Comparison of ENCODE assay signal across 16 mouse cellular contexts in genomic region chr1:97910874-97911273, GRCm38 (mm10).
DNase-seq lines count a peak whose midpoint lies in the region; ATAC-seq and TF ChIP-seq lines count a peak whose summit lies in the region.
"Had no signal": no experiment of that assay in that cellular context is flagged by ENCODE, and none has a peak within 500 bp of the region (broad histone marks: within the 10 kb centered on the region; RNA-seq: fewer than 3 reads in every experiment).

No protein-coding gene starts in this region.

- H3K36me3 ChIP-seq in lung, postnatal 0 days (ENCODE audit: insufficient read depth, low read length), result no peaks in the 10 kb centered on the region
- H3K36me3 ChIP-seq in forebrain, embryonic 11.5 days (ENCODE audit: control insufficient read depth, insufficient read depth, low read length), result no peaks in the 10 kb centered on the region
- H3K36me3 ChIP-seq: limb, embryonic 10.5 days; liver, embryonic 15.5 days; neural tube, embryonic 12.5 days had no signal

- H3K9ac ChIP-seq in lung, postnatal 0 days (replicated peaks; ENCODE audit: low read depth), result no peak overlapping the region
- no peak overlapping the region for H3K9ac ChIP-seq in forebrain, embryonic 11.5 days (ENCODE audit: low read length)
- H3K9ac ChIP-seq: liver, embryonic 15.5 days; neural tube, embryonic 12.5 days had no signal

- peak overlapping the region; percentile 35; the same call in 1 of the 2 replicates for H3K27ac ChIP-seq in gastrocnemius, adult 2 months
- H3K27ac ChIP-seq in lung, postnatal 0 days (ENCODE audit: low read length), result no peak overlapping the region
- no peak overlapping the region for H3K27ac ChIP-seq in forebrain, embryonic 11.5 days (ENCODE audit: low read depth, low read length)
- H3K27ac ChIP-seq: limb, embryonic 10.5 days; liver, embryonic 15.5 days; neural tube, embryonic 12.5 days had no signal

- no peaks in the 10 kb centered on the region for H3K9me3 ChIP-seq in lung, postnatal 0 days (ENCODE audit: low read length)
- H3K9me3 ChIP-seq in forebrain, embryonic 11.5 days (ENCODE audit: control insufficient read depth, low read length), result no peaks in the 10 kb centered on the region
- H3K9me3 ChIP-seq: limb, embryonic 10.5 days; liver, embryonic 15.5 days; neural tube, embryonic 12.5 days had no signal

- intact Hi-C loops in gastrocnemius, adult 2 months (cut with DNase I), result no loop called here

- no peak for TF ChIP-seq CTCF in gastrocnemius, adult 2 months (IDR thresholded peaks at IDR 0.05)
- no peak for TF ChIP-seq CTCF in lung, postnatal 0 days (IDR thresholded peaks at IDR 0.05)

- DNase-seq in gastrocnemius, adult 2 months, result no peak
- no peak for DNase-seq in gastrocnemius, adult 8-10 months (ENCODE audit: low spot score in 2 of 2)
- DNase-seq in lung, postnatal 0 days (ENCODE audit: low spot score), result peak; percentile 54
- no peak for DNase-seq in lung, adult 18-20 months
- peak; percentile 35 for DNase-seq in adrenal gland, postnatal 25 days
- peak; percentile 15 for DNase-seq in lung, postnatal 36 days
- DNase-seq in forebrain, embryonic 11.5 days (ENCODE audit: low spot score), result no peak
- DNase-seq in right cerebral cortex, postnatal 14 days, result no peak
- DNase-seq: cerebellum, adult 2 months; kidney, postnatal 14 days; midbrain, embryonic 14.5 days; spleen, adult 18-20 months had no signal

- H3K4me3 ChIP-seq in gastrocnemius, adult 2 months, result peak overlapping the region; percentile 12; the same call in 1 of the 2 replicates
- H3K4me3 ChIP-seq in lung, postnatal 0 days (ENCODE audit: low read depth, low read length), result no peak overlapping the region
- H3K4me3 ChIP-seq in forebrain, embryonic 11.5 days (ENCODE audit: low read depth, low read length), result no peak overlapping the region
- H3K4me3 ChIP-seq: limb, embryonic 10.5 days; liver, embryonic 15.5 days; neural tube, embryonic 12.5 days had no signal

- H3K27me3 ChIP-seq in lung, postnatal 0 days (replicated peaks; ENCODE audit: insufficient read depth, low read length), result no peaks in the 10 kb centered on the region
- H3K27me3 ChIP-seq in forebrain, embryonic 11.5 days (ENCODE audit: control insufficient read depth, insufficient read depth, low read length), result no peaks in the 10 kb centered on the region
- H3K27me3 ChIP-seq: liver, embryonic 15.5 days; neural tube, embryonic 12.5 days had no signal

- no peak overlapping the region for H3K4me2 ChIP-seq in lung, postnatal 0 days (replicated peaks; ENCODE audit: low read depth, low read length)
- H3K4me2 ChIP-seq in forebrain, embryonic 11.5 days (ENCODE audit: low read depth, low read length, severe bottlenecking), result no peak overlapping the region
- H3K4me2 ChIP-seq: liver, embryonic 15.5 days; neural tube, embryonic 12.5 days had no signal

- WGBS in lung, postnatal 0 days, result 64% methylated on average over 10 of the region's 10 CpGs
- 89% methylated on average over 10 of the region's 10 CpGs for WGBS in forebrain, embryonic 11.5 days

- TF ChIP-seq EP300 in lung, postnatal 0 days (IDR thresholded peaks at IDR 0.05), result no peak

- H3K4me1 ChIP-seq in lung, postnatal 0 days (ENCODE audit: insufficient read depth, low read depth, low read length), result no peaks in the 10 kb centered on the region; the same call in 1 of the 2 replicates
- no peaks in the 10 kb centered on the region for H3K4me1 ChIP-seq in forebrain, embryonic 11.5 days (replicated peaks; ENCODE audit: control insufficient read depth, insufficient read depth, low read length)
- H3K4me1 ChIP-seq: limb, embryonic 10.5 days; liver, embryonic 15.5 days; neural tube, embryonic 12.5 days had no signal

- peak; percentile 71 for ATAC-seq in lung, postnatal 0 days
- ATAC-seq in forebrain, embryonic 11.5 days (replicated peaks; ENCODE audit: low FRiP score), result no peak
- ATAC-seq: inflammation-experienced regulatory T-cells, adult 6 months had no signal

Comparison
In these comparisons a context has a peak if more than half of its experiments do, and no peak if none do; other contexts are left out.
1. DNase-seq: peak in lung, postnatal 0 days (single experiment), adrenal gland, postnatal 25 days (single experiment) and lung, postnatal 36 days (single experiment); none in gastrocnemius, adult 2 months (single experiment), gastrocnemius, adult 8-10 months (0 of 2), lung, adult 18-20 months (0 of 2), forebrain, embryonic 11.5 days (single experiment) and right cerebral cortex, postnatal 14 days (single experiment).